Mouse (Mus musculus) liver, adult 2 months (tissue): ENCODE measurements around the gene Gadd45b. TPM values are rescaled to one million over a fixed set of nuclear protein-coding genes. Genes with fewer than 3 reads are reported as not detected.

Experiments used
- DNase-seq: peaks from one replicate; pipeline ENCODE4 v3.0.0-alpha.2; 2011; ENCODE audit warnings: low read depth, low spot score; ENCODE audit errors: extremely low read depth
- H3K27ac ChIP-seq: fragments of 200-500 bp; replicated peaks from 2 replicates; pipeline ENCODE4 v1.5.1; 2012; ENCODE audit warnings: low read depth, mild to moderate bottlenecking, control low read depth, inconsistent platforms, low read length; ENCODE audit not compliant: insufficient read depth
- H3K27me3 ChIP-seq: fragments of 200-500 bp; 2 replicates; pipeline ENCODE4 v1.6.1; 2012; ENCODE audit warnings: mild to moderate bottlenecking, moderate library complexity, low read length, inconsistent platforms; ENCODE audit not compliant: control insufficient read depth, insufficient read depth
- H3K36me3 ChIP-seq: fragments of 200-500 bp; 2 replicates; pipeline ENCODE4 v1.6.1; 2012; ENCODE audit warnings: low read length, inconsistent platforms; ENCODE audit not compliant: control insufficient read depth, insufficient read depth
- H3K4me1 ChIP-seq: fragments of 200-500 bp; 2 replicates; pipeline ENCODE4 v1.6.1; 2011; ENCODE audit warnings: low read length; ENCODE audit not compliant: control insufficient read depth, insufficient read depth
- H3K4me3 ChIP-seq: fragments of 200-500 bp; 2 replicates; pipeline ENCODE4 v1.5.1; 2011; ENCODE audit warnings: low read depth, mild to moderate bottlenecking, control low read depth, low read length, moderate library complexity; ENCODE audit not compliant: insufficient read depth
- H3K79me2 ChIP-seq: fragments of 200-500 bp; 2 replicates; pipeline ENCODE4 v1.6.1; 2012; ENCODE audit warnings: inconsistent platforms, mild to moderate bottlenecking, low read length, moderate library complexity; ENCODE audit not compliant: control insufficient read depth, insufficient read depth
- H3K9ac ChIP-seq: fragments of 200-500 bp; 2 replicates; pipeline ENCODE4 v1.6.1; 2012; ENCODE audit warnings: low read depth, mild to moderate bottlenecking, control low read depth, inconsistent platforms, low read length
- CTCF ChIP-seq: fragments of 200-500 bp; IDR thresholded peaks from 2 replicates; pipeline ENCODE4 v1.5.1; 2011; ENCODE audit warnings: low read depth, low read length, control low read depth
- POLR2A ChIP-seq: fragments of 200-500 bp; IDR thresholded peaks from 2 replicates; pipeline ENCODE4 v1.6.1; 2011; ENCODE audit warnings: low read length, control low read depth; ENCODE audit not compliant: insufficient read depth; ENCODE audit errors: extremely low read depth
- WGBS: fragments of 180-500 bp; shearing (Covaris S2); methylation state at CpG from one replicate; pipeline ENCODE4 v1.1.7; 2018; 5-methylcytosine and 5-hydroxymethylcytosine counted together
- polyA plus RNA-seq: library from polyadenylated mRNA; depleted of rRNA; stranded (reverse); fragments of >200 nt; gene quantifications from 2 replicates; pipeline ENCODE4 v1.2.3, GENCODE M21; 2012
- total RNA-seq: library from RNA; depleted of rRNA; stranded (reverse); fragments of >200 nt; gene quantifications from 2 replicates; pipeline ENCODE4 v1.2.3, GENCODE M21; 2014

The Gadd45b gene
- total and polyA plus RNA-seq, 2 experiments: 1.4 to 2.1 TPM

DNA sequence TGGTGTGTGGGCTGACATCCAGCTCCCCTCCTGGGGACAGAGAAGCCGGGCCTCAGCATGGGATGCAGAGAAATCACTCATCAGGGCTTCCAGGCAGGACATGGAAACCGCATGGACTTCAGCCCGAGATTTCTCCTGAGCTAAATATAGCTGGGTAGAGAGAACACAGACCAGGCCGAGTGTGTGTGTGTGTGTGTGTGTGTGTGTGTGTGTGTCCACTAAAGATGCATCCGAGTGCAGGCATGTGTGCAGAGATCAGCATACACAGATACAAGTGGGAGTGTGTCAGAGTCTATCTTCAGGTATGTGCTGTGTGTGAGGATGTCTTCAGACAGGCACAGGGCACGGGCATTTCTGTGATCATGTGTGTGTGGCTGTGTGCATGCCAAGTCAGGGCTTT lies 25.0 kb downstream of the Gadd45b start:
- Histone ChIP-seq H3K27me3 (no peaks in the 10 kb centered on the region), H3K4me3 (no peak overlapping the region), H3K9ac (no peak overlapping the region), H3K36me3 (no peaks in the 10 kb centered on the region), H3K79me2 (no peaks in the 10 kb centered on the region), H3K4me1 (peaks cover 20% of the 10 kb centered on the region), H3K27ac (no peak overlapping the region)
- WGBS: 57% methylated on average over 6 of the region's 6 CpGs
- DNase-seq: no peak
- no peak for TF ChIP-seq POLR2A
- no peak for TF ChIP-seq CTCF

DNA sequence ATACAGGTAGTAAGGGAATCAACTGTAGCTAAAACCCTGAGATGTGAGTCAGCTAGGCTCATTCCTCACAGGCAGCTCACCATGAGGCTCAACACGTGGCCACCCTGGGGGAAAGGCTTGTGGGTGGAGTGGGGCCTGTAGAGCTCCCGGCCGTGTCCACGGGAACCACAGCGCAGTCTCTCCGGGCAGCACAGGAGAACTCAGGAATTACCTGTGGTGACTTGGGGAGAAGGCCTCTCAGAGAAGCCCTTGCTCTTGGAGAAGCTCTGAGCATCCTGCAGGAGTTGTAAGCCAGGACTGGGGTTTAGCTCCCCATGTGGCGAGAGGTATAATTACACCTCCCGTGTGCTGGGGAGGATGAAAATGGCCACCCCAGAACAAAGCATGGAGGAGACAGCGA lies 25.7 kb downstream of the Gadd45b start:
- no peak for DNase-seq
- H3K9ac ChIP-seq: no peak overlapping the region
- H3K27ac ChIP-seq: no peak overlapping the region
- 23% methylated on average over 9 of the region's 9 CpGs for WGBS
- TF ChIP-seq CTCF (peak; percentile 79), POLR2A (no peak)
- H3K4me1 ChIP-seq: peaks cover 25% of the 10 kb centered on the region
- no peak overlapping the region for H3K4me3 ChIP-seq
- no peaks in the 10 kb centered on the region for H3K79me2 ChIP-seq
- no peaks in the 10 kb centered on the region for H3K27me3 ChIP-seq
- no peaks in the 10 kb centered on the region for H3K36me3 ChIP-seq

DNA sequence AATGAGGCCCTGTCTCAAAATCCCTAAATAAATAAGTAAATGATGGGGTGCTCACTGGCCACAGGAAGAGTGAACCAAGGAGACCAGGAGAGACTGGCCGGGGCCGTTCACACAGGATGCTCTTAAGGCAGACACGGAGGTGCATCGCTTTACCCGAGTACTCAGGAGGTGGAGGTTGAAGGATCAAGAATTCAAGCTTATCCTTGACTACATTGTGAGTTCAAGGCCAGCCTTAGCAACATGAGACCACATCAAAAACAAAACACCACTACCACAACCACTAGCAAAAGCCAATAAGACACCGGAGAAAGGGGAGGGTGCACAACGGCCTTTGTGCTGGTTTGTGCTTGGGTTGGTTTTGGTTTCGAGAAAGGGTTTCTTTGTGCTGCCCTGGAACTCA lies 26.5 kb downstream of the Gadd45b start:
- no peak overlapping the region for H3K9ac ChIP-seq
- no peaks in the 10 kb centered on the region for H3K79me2 ChIP-seq
- no peak overlapping the region for H3K27ac ChIP-seq
- TF ChIP-seq POLR2A (no peak), CTCF (no peak)
- H3K27me3 ChIP-seq: no peaks in the 10 kb centered on the region
- H3K4me3 ChIP-seq: no peak overlapping the region
- 98% methylated on average over 8 of the region's 8 CpGs for WGBS
- peaks cover 28% of the 10 kb centered on the region for H3K4me1 ChIP-seq
- H3K36me3 ChIP-seq: no peaks in the 10 kb centered on the region
- no peak for DNase-seq

DNA sequence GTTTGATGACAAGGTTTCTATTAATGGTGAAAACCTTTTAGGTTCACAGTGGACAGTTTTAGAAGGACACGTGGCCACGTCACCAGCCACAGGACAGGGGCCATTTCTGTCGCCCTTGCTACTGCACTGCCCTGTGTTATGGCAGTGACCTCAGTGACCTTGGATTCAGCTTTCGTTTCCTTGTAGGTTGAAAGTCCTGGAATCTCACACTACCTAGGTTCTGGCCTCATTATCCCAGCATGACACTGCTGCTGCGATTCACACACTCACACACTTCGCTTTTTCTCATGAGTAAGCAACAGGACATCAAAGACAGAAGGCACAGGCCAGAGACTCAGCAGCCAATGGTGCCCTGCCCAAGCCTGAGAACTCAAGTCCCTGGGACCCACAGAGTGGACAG lies 27.0 kb downstream of the Gadd45b start:
- Histone ChIP-seq H3K79me2 (no peaks in the 10 kb centered on the region), H3K27me3 (no peaks in the 10 kb centered on the region), H3K4me3 (no peak overlapping the region), H3K27ac (no peak overlapping the region), H3K4me1 (peaks cover 32% of the 10 kb centered on the region), H3K36me3 (no peaks in the 10 kb centered on the region), H3K9ac (no peak overlapping the region)
- 67% methylated on average over 6 of the region's 6 CpGs for WGBS
- TF ChIP-seq POLR2A (no peak), CTCF (no peak)
- DNase-seq: peak; percentile 59

DNA sequence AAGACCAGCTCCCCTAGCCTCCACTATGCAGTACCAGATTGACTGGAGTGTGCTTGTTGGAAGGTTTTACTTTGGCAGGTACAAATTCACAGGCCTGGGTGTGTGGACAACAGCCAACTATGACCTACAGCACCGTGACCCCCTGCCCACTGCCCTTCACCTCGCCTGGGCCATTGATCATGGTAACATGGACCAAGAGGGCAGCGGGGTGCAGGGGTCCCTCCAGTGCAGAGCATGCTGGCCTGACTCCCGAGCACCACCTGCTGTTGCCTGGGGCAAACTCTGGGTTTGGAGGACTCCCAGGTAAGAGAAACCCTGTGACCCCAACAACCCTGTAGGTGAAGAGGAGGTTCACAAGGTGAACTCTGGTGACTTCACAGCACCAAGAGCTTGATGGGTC lies 27.9 kb downstream of the Gadd45b start:
- no peaks in the 10 kb centered on the region for H3K27me3 ChIP-seq
- H3K27ac ChIP-seq: no peak overlapping the region
- no peaks in the 10 kb centered on the region for H3K79me2 ChIP-seq
- no peaks in the 10 kb centered on the region for H3K36me3 ChIP-seq
- WGBS: 18% methylated on average over 4 of the region's 4 CpGs
- peak; percentile 90 for DNase-seq
- H3K4me1 ChIP-seq: peaks cover 37% of the 10 kb centered on the region
- H3K4me3 ChIP-seq: no peak overlapping the region
- H3K9ac ChIP-seq: no peak overlapping the region
- TF ChIP-seq POLR2A (no peak), CTCF (peak; percentile 71)

DNA sequence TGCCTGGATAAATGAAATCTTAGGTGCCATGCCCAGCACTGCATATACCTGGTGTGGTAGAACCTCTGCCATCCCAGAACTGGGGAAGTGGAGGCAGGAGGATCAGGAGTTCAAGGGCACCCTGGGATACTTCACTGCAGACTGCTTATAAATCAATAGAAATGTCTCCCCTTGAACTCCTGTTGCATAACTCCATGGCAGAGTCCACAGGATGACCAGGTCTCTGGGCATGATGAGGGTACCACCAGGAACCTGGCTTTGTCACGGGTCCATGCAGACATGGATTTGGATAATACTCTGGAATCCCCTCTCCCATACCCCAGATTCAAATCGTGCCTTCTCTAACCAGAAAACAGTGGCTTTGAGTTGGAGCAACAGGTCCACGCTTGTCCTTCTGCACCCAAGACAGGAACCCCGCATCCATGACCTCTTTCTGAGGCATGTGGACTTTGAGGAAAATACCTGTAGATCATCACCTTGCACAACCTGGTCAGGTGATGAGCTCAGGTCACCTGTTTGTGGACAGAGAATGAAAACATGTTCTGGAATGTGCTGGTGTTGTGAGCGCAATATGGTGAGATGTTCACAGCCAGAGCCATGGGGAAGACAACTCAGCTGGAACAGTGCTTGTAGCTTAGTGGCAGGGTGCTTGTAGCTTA lies 29.2 kb downstream of the Gadd45b start:
- Histone ChIP-seq H3K4me3 (no peak overlapping the region), H3K79me2 (no peaks in the 10 kb centered on the region), H3K27ac (peak overlapping the region; percentile 1; the same call in 1 of the 2 replicates), H3K36me3 (no peaks in the 10 kb centered on the region), H3K4me1 (peaks cover 47% of the 10 kb centered on the region), H3K9ac (no peak overlapping the region), H3K27me3 (no peaks in the 10 kb centered on the region)
- no peak for TF ChIP-seq POLR2A
- no peak for TF ChIP-seq CTCF
- peak; percentile 86 for DNase-seq
- WGBS: 32% methylated on average over 5 of the region's 5 CpGs
